Mouse (Mus musculus): ENCODE data around the gene Alb.

The Alb gene

DNA sequence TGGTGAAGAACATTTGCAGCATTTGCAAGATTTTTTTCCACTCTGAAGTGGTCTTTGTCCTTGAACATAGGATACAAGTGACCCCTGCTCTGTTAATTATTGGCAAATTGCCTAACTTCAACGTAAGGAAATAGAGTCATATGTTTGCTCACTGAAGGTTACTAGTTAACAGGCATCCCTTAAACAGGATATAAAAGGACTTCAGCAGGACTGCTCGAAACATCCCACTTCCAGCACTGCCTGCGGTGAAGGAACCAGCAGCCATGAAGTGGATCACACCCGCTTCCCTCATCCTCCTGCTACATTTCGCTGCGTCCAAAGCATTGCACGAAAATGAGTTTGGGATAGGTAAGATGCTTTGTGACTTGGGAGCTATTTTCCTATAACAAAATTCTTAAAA, 29.8 kb downstream of the Alb start, which contains the start of gene Afp:
TSS of gene Afp (plus strand) at position 220 of the 400 bp plus-strand sequence.
- in situ Hi-C loops (cut with MboI; ENCODE audit: low sequenced_read_pairs): loop anchor here (25.0 kb wide), 1 partner anchor 278 kb away; the partner anchor contains the start of gene Cox18

DNA sequence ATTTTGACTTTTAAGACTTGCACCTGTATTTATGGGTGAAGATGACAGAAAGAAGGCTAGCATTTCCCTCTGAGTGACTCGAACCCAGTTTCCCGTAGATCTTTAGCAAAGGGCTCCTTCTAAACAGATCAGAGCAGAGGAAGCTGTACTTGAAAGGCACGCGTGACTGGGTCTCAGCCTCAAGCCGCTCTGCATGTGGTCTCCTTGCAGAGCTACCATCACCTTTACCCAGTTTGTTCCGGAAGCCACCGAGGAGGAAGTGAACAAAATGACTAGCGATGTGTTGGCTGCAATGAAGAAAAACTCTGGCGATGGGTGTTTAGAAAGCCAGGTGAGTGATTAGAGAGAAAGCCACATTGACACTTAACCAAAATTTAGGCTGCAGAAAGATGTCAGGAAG, 31.7 kb downstream of the Alb start:
- in situ Hi-C loops (cut with MboI; ENCODE audit: low sequenced_read_pairs): loop anchor here (25.0 kb wide), 1 partner anchor 280 kb away; the partner anchor contains the start of gene Cox18

DNA sequence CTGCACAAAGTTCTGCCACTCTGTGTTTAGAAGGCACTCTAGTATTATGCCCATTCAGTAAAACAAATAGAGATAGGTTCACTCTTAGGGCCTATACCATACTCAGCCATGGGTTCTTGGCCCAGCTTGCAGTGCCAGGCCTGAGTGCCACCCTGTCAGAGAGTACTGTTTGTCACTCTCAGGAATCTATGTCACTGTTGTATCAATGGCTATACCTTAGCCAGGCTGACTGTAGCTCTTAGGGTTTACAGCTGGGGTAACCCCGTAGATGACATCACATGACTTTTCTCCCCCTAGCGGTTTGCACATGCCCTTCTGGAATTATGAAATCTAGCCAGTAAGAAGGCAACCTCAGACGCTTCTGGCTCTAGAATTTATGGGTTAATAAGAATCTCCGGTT, 33.6 kb downstream of the Alb start:
- in situ Hi-C loops (cut with MboI; ENCODE audit: low sequenced_read_pairs): loop anchor here (25.0 kb wide), 1 partner anchor 282 kb away; the partner anchor contains the start of gene Cox18

DNA sequence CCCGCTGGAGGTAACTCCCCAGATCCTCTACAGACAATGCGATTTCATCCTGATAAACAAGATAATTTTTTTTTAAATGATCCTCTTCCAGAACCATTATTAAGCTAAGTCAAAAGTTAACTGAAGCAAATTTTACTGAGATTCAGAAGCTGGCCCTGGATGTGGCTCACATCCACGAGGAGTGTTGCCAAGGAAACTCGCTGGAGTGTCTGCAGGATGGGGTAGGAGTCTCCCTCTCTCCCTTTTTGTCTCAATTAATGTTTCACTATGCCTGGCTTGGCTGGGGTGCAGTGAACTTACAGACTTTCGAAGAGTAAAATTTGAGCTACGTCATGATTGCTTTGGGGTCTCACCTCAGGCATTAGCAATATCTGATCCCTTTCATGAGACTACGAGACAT, 38.8 kb downstream of the Alb start:
- in situ Hi-C loops (cut with MboI; ENCODE audit: low sequenced_read_pairs): loop anchor here (25.0 kb wide), 1 partner anchor 287 kb away; the partner anchor contains the start of gene Cox18

DNA sequence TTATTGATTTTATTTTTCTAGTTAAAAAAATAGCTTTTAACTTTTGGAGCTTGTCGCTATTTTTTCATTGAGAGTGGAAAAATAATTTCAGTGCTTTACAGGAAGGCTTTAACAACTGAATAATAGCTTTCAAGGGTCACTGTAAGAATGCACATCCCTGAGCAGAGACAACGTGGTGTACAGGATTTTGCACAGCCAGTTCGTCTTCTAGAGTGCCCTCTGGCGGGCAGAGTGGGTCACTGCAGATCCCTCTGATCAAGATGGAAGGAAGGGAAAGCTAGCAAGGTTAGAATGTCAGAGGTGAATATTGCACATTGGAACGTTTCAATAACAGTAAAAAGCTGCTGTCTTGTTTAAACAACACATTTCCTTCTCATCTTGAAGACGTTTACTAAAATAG, 40.0 kb downstream of the Alb start:
- in situ Hi-C loops (cut with MboI; ENCODE audit: low sequenced_read_pairs): no loop called here

DNA sequence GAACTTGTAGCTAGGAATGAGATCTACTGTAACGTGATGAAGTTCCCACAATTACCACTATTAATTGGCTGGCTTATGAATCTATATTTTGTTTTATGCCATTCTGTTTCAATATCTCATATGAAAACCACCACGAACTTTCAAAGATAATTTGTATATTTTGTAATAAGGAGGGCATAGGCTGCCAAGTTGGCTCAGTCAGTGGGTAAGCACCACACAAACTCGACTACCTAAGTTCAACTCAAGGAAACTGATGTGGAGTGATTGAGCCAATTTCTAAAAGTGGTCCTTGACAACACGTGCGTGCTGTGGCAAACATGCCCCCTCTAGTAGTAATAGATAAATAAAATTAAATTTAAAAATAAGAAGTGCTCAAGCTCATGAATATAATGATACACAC, 41.1 kb downstream of the Alb start:
- in situ Hi-C loops (cut with MboI; ENCODE audit: low sequenced_read_pairs): no loop called here

DNA sequence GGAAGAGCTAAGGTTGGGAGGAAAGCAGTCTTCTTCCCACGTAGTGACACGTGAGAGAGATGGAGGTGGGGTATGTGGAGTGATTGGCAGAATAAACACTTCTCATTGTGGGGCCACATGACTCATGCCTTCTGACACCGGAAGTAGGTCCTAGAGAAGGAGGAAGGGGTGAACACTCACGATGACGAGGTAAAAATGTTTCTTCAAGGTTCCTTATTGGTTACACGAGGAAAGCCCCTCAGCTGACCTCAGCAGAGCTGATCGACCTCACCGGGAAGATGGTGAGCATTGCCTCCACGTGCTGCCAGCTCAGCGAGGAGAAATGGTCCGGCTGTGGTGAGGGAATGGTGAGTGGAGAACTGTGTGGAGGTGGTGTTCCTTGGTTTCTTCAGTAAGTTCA, 44.0 kb downstream of the Alb start:
- in situ Hi-C loops (cut with MboI; ENCODE audit: low sequenced_read_pairs): no loop called here

DNA sequence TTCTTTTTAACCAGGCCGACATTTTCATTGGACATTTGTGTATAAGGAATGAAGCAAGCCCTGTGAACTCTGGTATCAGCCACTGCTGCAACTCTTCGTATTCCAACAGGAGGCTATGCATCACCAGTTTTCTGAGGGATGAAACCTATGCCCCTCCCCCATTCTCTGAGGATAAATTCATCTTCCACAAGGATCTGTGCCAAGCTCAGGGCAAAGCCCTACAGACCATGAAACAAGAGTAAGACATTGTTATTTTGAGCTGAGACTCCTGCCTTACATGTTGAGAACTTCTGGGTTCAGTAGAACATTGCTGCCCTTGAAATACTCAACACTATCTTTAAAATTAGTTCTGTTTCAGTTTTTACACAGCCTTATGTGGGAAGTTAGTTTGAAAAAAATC, 45.8 kb downstream of the Alb start:
- in situ Hi-C loops (cut with MboI; ENCODE audit: low sequenced_read_pairs): no loop called here

DNA sequence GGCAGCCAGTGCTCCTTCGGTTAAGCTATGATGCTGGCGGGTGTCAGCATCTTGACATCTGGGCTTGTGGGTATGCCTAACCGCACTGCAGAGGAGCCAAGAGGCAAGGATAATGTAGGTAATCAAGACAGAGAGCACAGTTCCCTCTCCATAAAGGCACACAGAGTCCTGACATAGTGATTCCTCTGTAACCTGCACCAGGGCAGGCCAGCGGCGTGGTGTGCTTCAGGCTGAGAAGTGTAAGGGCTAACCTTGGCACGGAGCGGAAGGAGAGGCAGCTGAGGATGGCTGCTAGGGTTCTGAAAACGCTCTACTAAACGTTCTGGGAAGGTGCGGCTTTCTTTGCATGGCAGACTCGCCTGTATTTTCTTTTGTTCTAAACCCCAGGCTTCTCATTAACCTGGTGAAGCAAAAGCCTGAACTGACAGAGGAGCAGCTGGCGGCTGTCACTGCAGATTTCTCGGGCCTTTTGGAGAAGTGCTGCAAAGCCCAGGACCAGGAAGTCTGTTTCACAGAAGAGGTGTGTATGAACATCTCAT, 46.8 kb downstream of the Alb start:
- in situ Hi-C loops (cut with MboI; ENCODE audit: low sequenced_read_pairs): no loop called here

DNA sequence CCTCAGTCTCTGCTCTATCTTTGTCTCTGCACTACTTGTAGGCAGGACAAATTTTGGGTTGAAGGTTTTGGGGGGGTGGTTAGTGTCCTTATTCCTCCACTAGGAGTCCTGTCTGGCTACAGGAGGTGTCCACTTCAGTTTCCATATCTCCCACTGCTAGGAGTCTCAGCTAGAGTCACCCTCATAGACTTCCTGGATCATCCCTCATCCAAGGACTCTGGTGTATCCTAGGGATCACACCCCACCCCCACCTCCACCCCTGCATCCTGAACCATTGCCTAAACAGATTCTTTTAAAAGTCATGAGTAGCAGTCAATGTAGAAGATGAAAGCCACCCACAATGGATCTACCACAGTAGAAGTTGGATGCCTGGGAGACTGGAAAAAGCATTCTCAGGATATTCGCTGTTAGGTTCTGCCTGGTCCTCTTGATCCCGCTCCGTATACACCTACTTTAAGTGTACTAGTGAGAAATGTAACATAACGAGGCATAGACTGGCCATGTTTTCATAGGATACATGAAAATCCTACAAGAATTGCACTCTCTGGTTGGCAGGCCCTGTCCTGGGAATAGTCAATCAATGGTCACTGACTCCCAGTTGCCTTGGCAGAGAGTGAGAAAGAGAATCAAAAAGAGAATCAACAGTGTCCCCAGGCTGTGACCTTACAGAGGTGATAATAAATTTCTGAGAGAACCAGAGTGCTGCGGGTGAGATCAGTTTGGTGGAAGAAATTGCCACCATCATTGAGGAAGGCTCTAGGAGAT, 49.3 kb downstream of the Alb start:
- in situ Hi-C loops (cut with MboI; ENCODE audit: low sequenced_read_pairs): no loop called here

DNA sequence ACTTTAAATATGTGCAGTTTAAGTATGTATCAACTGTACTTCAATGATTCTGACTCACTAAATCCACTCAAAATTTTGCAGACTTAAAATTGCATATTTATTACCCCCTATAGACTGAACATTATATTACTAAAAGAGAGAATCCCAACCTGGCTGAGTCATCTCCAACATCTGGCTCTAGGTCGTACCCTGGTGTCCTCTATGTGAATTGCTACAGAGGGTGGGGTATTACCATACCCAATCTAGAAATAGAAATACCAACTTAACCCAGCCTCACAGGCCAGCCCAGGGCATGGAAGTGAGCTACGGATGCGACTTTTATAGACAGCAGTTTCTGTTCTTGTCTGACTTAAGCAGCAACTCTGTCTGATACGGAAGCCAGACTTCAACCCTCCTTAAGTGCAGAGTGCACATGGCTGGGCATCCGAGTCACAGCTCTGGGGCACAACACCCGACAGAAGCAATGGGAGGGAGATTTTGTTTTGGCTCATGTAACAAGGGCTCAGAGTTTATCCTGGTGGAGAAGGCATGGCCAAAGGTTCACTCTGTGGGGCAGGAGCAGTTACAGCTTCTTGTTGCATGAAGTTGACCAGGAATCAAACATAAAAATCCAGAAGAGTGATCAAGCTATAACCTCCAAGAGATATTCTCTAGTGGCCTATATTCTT, 51.7 kb downstream of the Alb start:
- in situ Hi-C loops (cut with MboI; ENCODE audit: low sequenced_read_pairs): no loop called here

DNA sequence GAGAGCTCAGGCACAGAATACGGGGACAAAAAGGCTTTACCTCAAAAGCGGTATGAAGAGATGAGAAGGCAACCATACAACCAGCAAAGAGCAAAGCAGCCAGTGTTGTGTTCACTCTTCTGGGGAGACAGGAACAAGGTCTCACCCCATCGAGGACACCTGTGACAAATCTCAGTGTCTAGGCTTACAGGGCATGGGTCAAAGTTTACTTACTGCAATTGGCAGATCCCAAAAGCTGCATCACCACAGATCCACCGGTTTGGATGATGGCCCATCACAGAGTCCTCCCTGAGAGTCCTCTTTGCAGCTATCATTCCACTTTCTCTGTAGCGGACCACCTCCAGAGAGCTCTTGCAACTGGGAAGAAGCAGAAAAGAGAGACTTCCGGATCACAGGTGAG, 54.9 kb downstream of the Alb start:
- in situ Hi-C loops (cut with MboI; ENCODE audit: low sequenced_read_pairs): no loop called here

DNA sequence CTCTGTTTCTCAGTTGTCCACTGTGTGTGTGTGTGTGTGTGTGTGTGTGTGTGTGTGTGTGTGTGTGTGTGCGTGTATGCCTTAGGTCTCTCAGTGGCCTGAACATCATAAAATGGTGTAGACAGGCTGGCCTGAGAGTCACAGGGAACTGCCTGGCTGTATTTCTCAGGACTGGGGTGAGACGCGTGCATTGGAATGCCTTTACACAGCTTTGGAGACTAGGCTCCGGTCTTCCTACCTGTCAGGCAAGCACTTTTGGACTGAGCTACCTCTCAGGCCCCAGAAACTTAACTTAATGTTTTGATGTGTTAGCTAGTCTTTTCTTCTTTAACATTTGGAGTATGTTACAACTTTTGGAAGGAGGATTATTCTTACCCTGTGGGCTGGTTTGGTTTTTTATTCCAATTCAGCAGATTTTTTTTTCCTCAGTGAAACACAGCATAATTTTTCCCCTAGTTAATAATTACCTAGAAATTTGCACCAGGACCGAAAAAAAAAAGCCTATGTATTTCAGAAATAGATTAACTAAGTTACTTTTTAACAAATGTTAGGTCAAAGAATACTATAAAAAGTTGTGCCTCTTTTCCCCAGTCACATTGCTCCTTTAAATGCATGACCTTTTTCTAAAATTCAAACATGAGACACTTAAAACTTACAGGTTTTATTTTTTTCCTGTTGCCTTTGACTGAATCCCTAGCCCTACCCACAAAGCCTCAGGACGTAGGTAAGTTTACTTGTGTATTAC, 57.8 kb downstream of the Alb start, which contains the start of gene Afm:
TSS of gene Afm (plus strand) at position 577 of the 745 bp plus-strand sequence.
- in situ Hi-C loops (cut with MboI; ENCODE audit: low sequenced_read_pairs): no loop called here

Data from CH12F3 (cell line).